Mouse (Mus musculus): Measurements from ENCODE around the gene Me3.
"Not testable (repeated sequence)": the region's sequence is repeated elsewhere in the genome, so short reads cannot be mapped to it uniquely, and the experiment has no call there.

The Me3 gene

GRCm38 (mm10) chr7:89730514-89730913, 98.3 kb downstream of the Me3 start:
- in situ Hi-C loops (cut with MboI, MseI), result no loop called here

GRCm38 (mm10) chr7:89731115-89731514, 98.9 kb downstream of the Me3 start:
- in situ Hi-C loops (cut with MboI, MseI), result not testable (repeated sequence)

- in situ Hi-C loops (cut with MboI, MseI), result no loop called here
These were observed 116.2 kb downstream of the Me3 start for GRCm38 (mm10) chr7:89748415-89748814.

- in situ Hi-C loops (cut with MboI, MseI), result no loop called here
These were observed 117.0 kb downstream of the Me3 start for GRCm38 (mm10) chr7:89749183-89749582.

- in situ Hi-C loops (cut with MboI, MseI), result no loop called here
These were observed 134.7 kb downstream of the Me3 start for GRCm38 (mm10) chr7:89766678-89767508.

GRCm38 (mm10) chr7:89769106-89769896, 137.1 kb downstream of the Me3 start:
- in situ Hi-C loops (cut with MboI, MseI), result no loop called here

GRCm38 (mm10) chr7:89770021-89770420, 137.8 kb downstream of the Me3 start:
- in situ Hi-C loops (cut with MboI, MseI), result no loop called here

- in situ Hi-C loops (cut with MboI, MseI), result no loop called here
These were observed 140.7 kb downstream of the Me3 start for GRCm38 (mm10) chr7:89772906-89773305.

- in situ Hi-C loops (cut with MboI, MseI), result no loop called here
These were observed 141.2 kb downstream of the Me3 start for GRCm38 (mm10) chr7:89773352-89773921.

GRCm38 (mm10) chr7:89773926-89774325, 141.7 kb downstream of the Me3 start:
- in situ Hi-C loops (cut with MboI, MseI), result no loop called here

- in situ Hi-C loops (cut with MboI, MseI), result no loop called here
These were observed 143.7 kb downstream of the Me3 start for GRCm38 (mm10) chr7:89775848-89776247.

- in situ Hi-C loops (cut with MboI, MseI), result no loop called here
These were observed 149.2 kb downstream of the Me3 start for GRCm38 (mm10) chr7:89781391-89781790.

- in situ Hi-C loops (cut with MboI, MseI), result no loop called here
These were observed 155.5 kb downstream of the Me3 start for GRCm38 (mm10) chr7:89787735-89788134.

- in situ Hi-C loops (cut with MboI, MseI), result no loop called here
These were observed 160.4 kb downstream of the Me3 start for GRCm38 (mm10) chr7:89792576-89792975.

- in situ Hi-C loops (cut with MboI, MseI), result no loop called here
These were observed 163.2 kb downstream of the Me3 start for GRCm38 (mm10) chr7:89795366-89795765.

- in situ Hi-C loops (cut with MboI, MseI), result no loop called here
These were observed 164.2 kb downstream of the Me3 start for GRCm38 (mm10) chr7:89796351-89796801.

GRCm38 (mm10) chr7:89798358-89799020, 166.3 kb downstream of the Me3 start:
- in situ Hi-C loops (cut with MboI, MseI), result no loop called here

- in situ Hi-C loops (cut with MboI, MseI), result no loop called here
These were observed 170.3 kb downstream of the Me3 start for GRCm38 (mm10) chr7:89802447-89802846.

GRCm38 (mm10) chr7:89803966-89804365, 171.8 kb downstream of the Me3 start:
- in situ Hi-C loops (cut with MboI, MseI), result no loop called here

GRCm38 (mm10) chr7:89809400-89809799, 177.2 kb downstream of the Me3 start:
- in situ Hi-C loops (cut with MboI, MseI), result no loop called here

- in situ Hi-C loops (cut with MboI, MseI), result no loop called here
These were observed 196.4 kb downstream of the Me3 start for GRCm38 (mm10) chr7:89828436-89829065.

Measured in regulatory T cell (primary cell).